Mouse (Mus musculus) erythroblast, embryonic 14.5 days (primary cell): ENCODE measurements around the gene Rptor.

ENCODE experiments used
- GATA1 ChIP-seq: IDR thresholded peaks from 2 replicates; pipeline ENCODE4 v1.6.1; 2012; ENCODE audit warnings: low read length, inconsistent platforms, mixed read lengths
- TAL1 ChIP-seq: IDR thresholded peaks from 3 replicates; pipeline ENCODE4 v1.6.1; 2012; ENCODE audit warnings: low read length, inconsistent platforms, mixed read lengths

GRCm38 (mm10) chr11:119659296-119659695 lies 56.6 kb downstream of the Rptor start:
- TF ChIP-seq GATA1, result no peak
- TF ChIP-seq TAL1, result no peak
